Mouse (Mus musculus) lung, adult 2 months (tissue): ENCODE measurements around the gene Gm42421.

ENCODE experiments used
- CTCF ChIP-seq: fragments of 200-500 bp; IDR thresholded peaks from 2 replicates; pipeline ENCODE4 v1.5.1; 2011; ENCODE audit warnings: mild to moderate bottlenecking, low read length, control low read depth; ENCODE audit not compliant: insufficient read depth
- POLR2A ChIP-seq: fragments of 200-500 bp; IDR thresholded peaks from 2 replicates; pipeline ENCODE4 v1.6.1; 2011; ENCODE audit warnings: low read depth, mild to moderate bottlenecking, control low read depth, low read length, borderline replicate concordance; ENCODE audit errors: extremely low read depth

- no peak for TF ChIP-seq POLR2A
- TF ChIP-seq CTCF: no peak
Observed at GRCm38 (mm10) chr5:143906429-143906828, 21.5 kb upstream of the Gm42421 start.
